Mouse (Mus musculus): ENCODE results near the gene Vwa1. TPM values are rescaled to one million over a fixed set of nuclear protein-coding genes. Genes with fewer than 3 reads are reported as not detected.

Vwa1 gene
- polyA plus RNA-seq, 1 experiment from 2014 or later = 0.25 TPM

- peak; percentile 76 for DNase-seq
- Histone ChIP-seq H3K36me3 (replicated peaks; ENCODE audit: insufficient read depth, low read length) (no peaks in the 10 kb centered on the region), H3K9ac (replicated peaks) (peak overlapping the region; percentile 68), H3K27me3 (ENCODE audit: insufficient read depth, low read length) (peaks cover 3% of the 10 kb centered on the region; the same call in 1 of the 2 replicates), H3K27ac (ENCODE audit: low read depth) (peak overlapping the region; percentile 77), H3K9me3 (ENCODE audit: low read length) (no peaks in the 10 kb centered on the region), H3K4me2 (ENCODE audit: low read depth, low read length) (peak overlapping the region; percentile 86), H3K4me3 (ENCODE audit: low read depth, low read length) (peak overlapping the region; percentile 66), H3K4me1 (ENCODE audit: insufficient read depth) (peaks cover 17% of the 10 kb centered on the region)
- TF ChIP-seq CTCF (IDR thresholded peaks at IDR 0.05; ENCODE audit: low read depth) (peak; percentile 78), EP300 (IDR thresholded peaks at IDR 0.05; ENCODE audit: low read depth) (no peak)
- peak; percentile 72 for ATAC-seq
- under 1% methylated on average over 51 of the region's 52 CpGs for WGBS (ENCODE audit: insufficient replicate concordance)
Measured at GRCm38 (mm10) chr4:155784081-155784701, 9.7 kb upstream of the Vwa1 start.

GRCm38 (mm10) chr4:155783486-155784080 lies 9.1 kb upstream of the Vwa1 start:
- DNase-seq (no peak), ATAC-seq (peak; percentile 61)
- Histone ChIP-seq H3K4me2 (ENCODE audit: low read depth, low read length) (peak overlapping the region; percentile 86), H3K4me1 (ENCODE audit: insufficient read depth) (peaks cover 17% of the 10 kb centered on the region), H3K4me3 (ENCODE audit: low read depth, low read length) (peak overlapping the region; percentile 66), H3K27ac (ENCODE audit: low read depth) (peak overlapping the region; percentile 77), H3K27me3 (ENCODE audit: insufficient read depth, low read length) (peaks cover 3% of the 10 kb centered on the region; the same call in 1 of the 2 replicates), H3K36me3 (replicated peaks; ENCODE audit: insufficient read depth, low read length) (no peaks in the 10 kb centered on the region), H3K9ac (replicated peaks) (peak overlapping the region; percentile 68), H3K9me3 (ENCODE audit: low read length) (no peaks in the 10 kb centered on the region)
- WGBS (ENCODE audit: insufficient replicate concordance) = 35% methylated on average over 16 of the region's 16 CpGs
- no peak for TF ChIP-seq EP300 (IDR thresholded peaks at IDR 0.05; ENCODE audit: low read depth)
- TF ChIP-seq CTCF (IDR thresholded peaks at IDR 0.05; ENCODE audit: low read depth) = no peak

- no peaks in the 10 kb centered on the region for H3K9me3 ChIP-seq (ENCODE audit: low read length)
- H3K4me1 ChIP-seq (ENCODE audit: insufficient read depth) = peaks cover 21% of the 10 kb centered on the region
- no peak for DNase-seq
- WGBS (ENCODE audit: insufficient replicate concordance) = 48% methylated on average over 6 of the region's 6 CpGs
- H3K27ac ChIP-seq (ENCODE audit: low read depth) = no peak overlapping the region
- no peak for ATAC-seq
- H3K27me3 ChIP-seq (ENCODE audit: insufficient read depth, low read length) = peaks cover 8% of the 10 kb centered on the region; the same call in 1 of the 2 replicates
- TF ChIP-seq EP300 (IDR thresholded peaks at IDR 0.05; ENCODE audit: low read depth) = no peak
- no peak for TF ChIP-seq CTCF (IDR thresholded peaks at IDR 0.05; ENCODE audit: low read depth)
- no peaks in the 10 kb centered on the region for H3K36me3 ChIP-seq (replicated peaks; ENCODE audit: insufficient read depth, low read length)
- H3K4me3 ChIP-seq (ENCODE audit: low read depth, low read length) = no peak overlapping the region
- H3K9ac ChIP-seq (replicated peaks) = no peak overlapping the region
- no peak overlapping the region for H3K4me2 ChIP-seq (ENCODE audit: low read depth, low read length)
Measured at GRCm38 (mm10) chr4:155780895-155781294, 6.4 kb upstream of the Vwa1 start.

- Histone ChIP-seq H3K36me3 (replicated peaks; ENCODE audit: insufficient read depth, low read length) (no peaks in the 10 kb centered on the region), H3K9ac (replicated peaks) (no peak overlapping the region), H3K9me3 (ENCODE audit: low read length) (no peaks in the 10 kb centered on the region), H3K4me1 (ENCODE audit: insufficient read depth) (peaks cover 17% of the 10 kb centered on the region), H3K4me3 (ENCODE audit: low read depth, low read length) (no peak overlapping the region), H3K4me2 (ENCODE audit: low read depth, low read length) (no peak overlapping the region), H3K27ac (ENCODE audit: low read depth) (no peak overlapping the region), H3K27me3 (ENCODE audit: insufficient read depth, low read length) (peaks cover 14% of the 10 kb centered on the region)
- TF ChIP-seq EP300 (IDR thresholded peaks at IDR 0.05; ENCODE audit: low read depth) = no peak
- TF ChIP-seq CTCF (IDR thresholded peaks at IDR 0.05; ENCODE audit: low read depth) = no peak
- ATAC-seq (no peak), DNase-seq (no peak)
- WGBS (ENCODE audit: insufficient replicate concordance) = 79% methylated on average over 4 of the region's 4 CpGs
Measured at GRCm38 (mm10) chr4:155779498-155779897, 5.0 kb upstream of the Vwa1 start.

- H3K4me2 ChIP-seq (ENCODE audit: low read depth, low read length) = no peak overlapping the region
- H3K27me3 ChIP-seq (ENCODE audit: insufficient read depth, low read length) = peaks cover 25% of the 10 kb centered on the region
- peaks cover 18% of the 10 kb centered on the region; the same call in 1 of the 2 replicates for H3K4me1 ChIP-seq (ENCODE audit: insufficient read depth)
- TF ChIP-seq EP300 (IDR thresholded peaks at IDR 0.05; ENCODE audit: low read depth) (no peak), CTCF (IDR thresholded peaks at IDR 0.05; ENCODE audit: low read depth) (no peak)
- ATAC-seq (no peak), DNase-seq (no peak)
- no peak overlapping the region for H3K9ac ChIP-seq (replicated peaks)
- H3K27ac ChIP-seq (ENCODE audit: low read depth) = no peak overlapping the region
- 58% methylated on average over 2 of the region's 2 CpGs for WGBS (ENCODE audit: insufficient replicate concordance)
- no peak overlapping the region for H3K4me3 ChIP-seq (ENCODE audit: low read depth, low read length)
- no peaks in the 10 kb centered on the region for H3K36me3 ChIP-seq (replicated peaks; ENCODE audit: insufficient read depth, low read length)
- H3K9me3 ChIP-seq (ENCODE audit: low read length) = no peaks in the 10 kb centered on the region
Measured at GRCm38 (mm10) chr4:155777816-155778215, 3.3 kb upstream of the Vwa1 start.

- WGBS (ENCODE audit: insufficient replicate concordance) = 38% methylated on average over 2 of the region's 2 CpGs
- no peak overlapping the region for H3K4me3 ChIP-seq (ENCODE audit: low read depth, low read length)
- no peak for TF ChIP-seq EP300 (IDR thresholded peaks at IDR 0.05; ENCODE audit: low read depth)
- TF ChIP-seq CTCF (IDR thresholded peaks at IDR 0.05; ENCODE audit: low read depth) = no peak
- no peaks in the 10 kb centered on the region for H3K9me3 ChIP-seq (ENCODE audit: low read length)
- no peak overlapping the region for H3K9ac ChIP-seq (replicated peaks)
- peaks cover 18% of the 10 kb centered on the region; the same call in 1 of the 2 replicates for H3K4me1 ChIP-seq (ENCODE audit: insufficient read depth)
- H3K27ac ChIP-seq (ENCODE audit: low read depth) = no peak overlapping the region
- no peaks in the 10 kb centered on the region for H3K36me3 ChIP-seq (replicated peaks; ENCODE audit: insufficient read depth, low read length)
- ATAC-seq = peak; percentile 54
- no peak for DNase-seq
- no peak overlapping the region for H3K4me2 ChIP-seq (ENCODE audit: low read depth, low read length)
- H3K27me3 ChIP-seq (ENCODE audit: insufficient read depth, low read length) = peaks cover 25% of the 10 kb centered on the region
Measured at GRCm38 (mm10) chr4:155776704-155777335, 2.3 kb upstream of the Vwa1 start.

Data from liver, postnatal 0 days (tissue).